Mouse (Mus musculus) lung, postnatal 25 days (tissue): ENCODE measurements around the gene Rcan1.

ENCODE experiments used
- DNase-seq: peaks from one replicate; pipeline ENCODE4 v3.0.0; 2022; ENCODE audit warnings: low spot score

The Rcan1 gene

DNA sequence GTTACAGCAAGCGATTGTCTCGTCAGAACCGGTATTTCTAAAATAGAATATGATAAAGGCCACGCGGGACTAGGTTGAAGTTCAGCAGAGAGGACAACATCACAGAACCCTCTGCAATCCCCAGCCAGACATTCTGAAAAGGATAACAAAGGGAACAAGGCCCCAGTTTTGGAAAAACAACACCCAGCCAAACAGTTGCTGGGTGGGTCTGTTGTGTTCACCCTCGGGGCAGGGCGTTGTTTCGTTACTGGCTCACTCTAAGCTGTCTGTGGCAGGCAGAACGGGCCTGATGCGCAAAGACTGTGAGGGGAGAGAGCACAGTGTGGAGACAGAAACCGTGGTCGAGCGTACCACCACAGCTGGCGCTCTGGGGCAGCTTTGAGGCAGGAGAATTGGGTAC, 2.2 kb downstream of the Rcan1 start:
- DNase-seq, result no peak

DNA sequence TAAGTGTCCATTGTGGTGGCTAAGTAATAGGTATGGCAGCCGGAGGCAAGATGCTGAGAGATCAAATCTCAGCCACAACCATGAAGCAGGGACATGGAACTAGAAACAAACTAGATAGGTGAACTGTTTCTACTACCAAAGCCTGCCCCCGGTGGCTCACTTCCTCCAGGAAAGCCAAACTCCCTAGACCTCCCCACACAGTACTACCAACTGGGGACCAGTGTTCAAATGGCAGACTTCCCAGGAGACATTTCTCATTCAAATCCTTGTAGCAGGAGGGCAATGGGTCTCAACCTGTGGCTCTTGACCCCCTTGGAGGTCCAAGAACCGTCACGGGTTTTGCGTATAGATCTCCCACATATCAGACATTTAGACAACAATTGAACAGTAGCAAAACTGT, 3.6 kb downstream of the Rcan1 start:
- DNase-seq, result no peak

DNA sequence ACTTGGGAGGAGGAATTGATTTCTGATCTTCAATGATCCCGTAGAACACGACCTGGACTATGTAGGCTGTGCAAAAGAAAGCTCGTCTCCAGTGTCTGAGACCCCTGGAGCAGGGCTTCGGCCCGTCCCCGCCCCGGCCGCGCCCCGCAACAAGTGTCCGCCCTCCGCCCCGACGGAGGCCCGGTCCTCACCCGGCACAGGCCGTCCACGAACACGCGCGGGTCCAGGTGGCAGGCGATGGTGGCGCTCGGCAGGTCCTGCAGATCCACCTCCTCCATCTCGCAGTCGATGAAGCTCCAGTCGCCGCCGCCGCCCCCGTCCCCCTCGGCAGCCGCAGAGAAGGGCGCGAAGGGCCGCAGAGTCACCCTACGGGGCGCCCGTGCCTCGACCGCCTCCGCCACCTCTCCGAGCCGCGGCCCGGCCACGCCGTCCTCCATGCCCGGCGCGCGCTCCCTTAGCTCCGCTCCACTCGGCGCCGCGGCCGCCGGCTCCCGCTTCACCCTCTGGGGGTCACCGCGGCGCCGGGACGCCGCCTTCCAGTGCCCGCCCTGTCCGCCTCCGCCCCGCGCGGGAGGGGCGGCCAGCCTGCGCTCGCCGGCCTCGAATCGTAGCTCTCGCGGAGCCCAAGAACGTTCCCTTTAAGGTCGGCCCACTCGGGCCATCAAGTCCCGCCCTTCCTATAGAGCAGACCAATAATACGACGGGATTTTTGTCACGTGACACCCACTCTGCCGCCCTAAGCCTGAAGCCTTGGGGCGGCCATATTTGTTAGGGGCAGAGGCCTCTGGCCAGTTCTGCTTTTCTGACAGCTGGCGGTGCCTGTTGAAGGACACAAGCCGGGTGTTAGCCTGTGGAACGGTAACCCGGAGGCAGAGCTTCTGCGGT, 4.8 kb downstream of the Rcan1 start:
- DNase-seq, result peak; percentile 99

DNA sequence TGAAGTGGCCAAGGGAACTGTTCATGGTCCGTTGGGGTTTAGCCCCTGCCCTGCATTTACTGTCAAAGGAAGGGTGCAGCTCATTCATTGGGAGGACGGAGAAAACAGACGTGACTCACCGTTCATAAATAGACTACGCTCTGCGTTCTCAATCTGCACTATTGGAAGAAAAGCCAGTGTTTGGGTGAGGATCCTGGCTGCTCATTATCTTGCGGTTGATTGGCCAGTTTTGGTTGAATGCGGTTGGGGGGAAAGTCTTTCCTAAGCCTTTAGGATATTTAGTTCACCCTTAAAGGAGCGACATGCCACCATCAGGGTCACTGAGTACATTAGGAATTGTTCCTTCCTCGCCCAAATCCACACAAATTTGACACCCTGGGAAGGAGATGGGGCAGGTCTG, 5.4 kb downstream of the Rcan1 start:
- DNase-seq, result no peak

DNA sequence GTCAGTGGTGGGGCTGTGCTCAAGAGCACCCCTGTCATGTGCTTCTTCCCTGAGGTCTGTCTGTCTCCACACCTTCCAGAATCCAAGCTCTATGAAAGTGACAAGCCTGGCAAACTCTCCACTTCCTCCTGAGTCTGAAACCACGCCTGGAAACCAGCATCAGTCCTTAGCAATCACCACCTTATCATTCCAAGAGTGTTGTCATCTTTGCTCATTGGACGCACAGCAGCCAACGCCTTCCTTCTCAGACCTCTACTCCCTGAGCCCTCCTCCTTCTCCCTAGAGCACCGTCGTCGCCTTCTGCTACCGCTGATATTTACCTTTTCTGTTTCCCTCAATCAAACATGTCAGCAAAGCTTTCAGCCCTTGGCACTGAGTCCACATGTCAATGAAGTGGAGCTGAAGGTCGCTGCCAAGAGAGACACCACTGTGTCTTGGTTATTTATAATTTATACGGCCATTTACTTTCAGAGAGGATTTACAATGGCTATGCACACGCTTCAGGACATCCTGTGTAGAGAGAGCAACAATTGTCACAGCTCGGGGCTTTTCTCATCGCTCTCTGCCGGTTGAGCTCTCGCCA, 6.2 kb downstream of the Rcan1 start:
- peak; percentile 32 for DNase-seq

DNA sequence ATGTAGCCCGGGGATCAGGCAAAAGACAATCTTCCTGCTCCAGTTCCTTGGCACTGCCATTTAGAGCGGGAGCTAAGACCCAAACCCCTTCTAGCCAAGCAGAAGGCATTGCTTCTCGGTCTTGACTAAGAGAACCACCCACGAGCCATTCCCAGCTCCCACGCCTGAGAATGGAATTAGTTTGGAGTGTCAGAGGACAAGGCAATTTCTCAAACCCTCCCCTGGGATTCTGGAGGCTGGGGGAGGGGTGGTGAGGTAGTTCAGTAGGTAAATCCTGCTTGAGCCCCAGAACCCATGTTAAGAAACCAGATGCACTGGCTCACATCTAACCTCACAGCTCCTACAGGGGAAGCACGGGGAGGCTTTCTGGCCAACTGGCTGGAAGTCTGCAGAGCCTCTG, 9.3 kb downstream of the Rcan1 start:
- no peak for DNase-seq

DNA sequence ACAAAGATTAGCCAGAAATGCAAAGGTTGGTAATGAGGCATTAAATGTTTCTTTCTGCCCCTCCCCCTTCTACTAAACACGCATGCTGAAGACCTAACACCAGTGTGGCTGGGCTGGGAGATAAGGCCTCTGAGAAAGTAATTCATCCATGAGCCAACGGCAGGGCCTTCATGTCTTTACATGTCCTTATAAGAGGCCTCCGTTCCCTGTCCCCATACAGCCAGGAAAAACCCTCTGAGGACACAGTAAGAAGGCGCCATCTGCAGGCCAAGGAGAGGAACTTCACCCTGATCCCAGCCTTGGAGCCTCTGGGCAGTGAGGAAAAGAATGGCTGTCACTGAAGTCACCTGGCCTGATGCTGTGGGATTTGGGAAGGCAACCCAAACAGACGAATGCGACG, 13.1 kb downstream of the Rcan1 start:
- peak; percentile 71 for DNase-seq

DNA sequence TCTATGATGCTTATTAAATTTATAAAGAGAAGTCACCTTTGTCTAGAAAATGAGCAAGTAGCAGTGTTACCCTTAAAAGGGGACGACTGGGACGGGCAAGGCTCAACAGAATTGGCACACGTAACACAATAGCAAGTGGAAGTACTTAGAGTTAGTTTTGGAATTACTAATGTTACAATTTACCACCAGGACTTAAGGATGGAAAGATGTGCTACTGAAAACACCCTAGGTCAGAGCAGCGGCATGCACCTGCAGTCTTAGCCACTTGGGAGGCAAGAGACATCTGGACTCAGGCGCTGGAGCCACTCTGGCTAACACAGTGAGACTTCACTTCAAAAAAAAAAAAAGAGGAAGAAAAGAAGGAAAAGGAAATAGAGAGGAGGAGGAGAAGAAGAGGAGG, 14.7 kb downstream of the Rcan1 start:
- DNase-seq, result no peak

DNA sequence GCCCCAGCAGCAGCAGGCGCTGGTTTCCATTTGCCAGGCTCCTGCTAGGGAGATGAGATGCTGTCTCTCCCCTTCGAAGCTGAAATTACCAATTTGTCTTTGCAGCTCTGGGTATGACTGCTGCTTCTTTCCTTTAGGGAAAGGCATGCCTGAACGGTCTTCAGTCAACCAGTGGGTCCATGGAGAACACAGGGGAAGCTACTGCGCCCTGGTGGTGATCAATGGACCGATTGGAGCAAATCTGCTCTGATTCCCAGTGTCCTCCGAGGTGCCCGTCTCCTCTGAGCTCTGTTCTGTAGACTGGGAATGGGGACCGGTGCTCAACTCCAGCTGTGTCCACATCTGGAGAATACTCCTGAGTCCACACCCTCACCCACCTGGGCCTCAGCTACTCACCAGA, 15.2 kb downstream of the Rcan1 start:
- DNase-seq, result no peak

DNA sequence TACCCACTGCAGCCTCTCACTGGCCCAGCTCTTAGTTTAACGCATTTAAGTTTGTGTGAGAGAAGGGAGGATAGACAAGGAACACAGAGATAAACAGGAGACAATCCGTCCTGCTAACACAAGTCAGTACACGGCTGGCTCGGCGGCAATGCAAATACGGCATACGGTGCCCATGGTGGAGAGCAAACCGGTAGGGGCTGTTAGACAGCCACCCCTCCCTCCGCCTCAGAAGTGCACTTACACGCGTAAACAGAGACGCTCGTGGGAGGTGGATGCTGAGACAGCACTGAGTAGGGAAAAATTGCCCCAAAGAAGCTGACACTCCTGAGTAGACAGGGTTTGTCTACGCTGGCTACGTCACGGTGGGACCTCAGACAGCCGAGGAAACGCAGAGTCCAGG, 16.2 kb downstream of the Rcan1 start:
- no peak for DNase-seq

DNA sequence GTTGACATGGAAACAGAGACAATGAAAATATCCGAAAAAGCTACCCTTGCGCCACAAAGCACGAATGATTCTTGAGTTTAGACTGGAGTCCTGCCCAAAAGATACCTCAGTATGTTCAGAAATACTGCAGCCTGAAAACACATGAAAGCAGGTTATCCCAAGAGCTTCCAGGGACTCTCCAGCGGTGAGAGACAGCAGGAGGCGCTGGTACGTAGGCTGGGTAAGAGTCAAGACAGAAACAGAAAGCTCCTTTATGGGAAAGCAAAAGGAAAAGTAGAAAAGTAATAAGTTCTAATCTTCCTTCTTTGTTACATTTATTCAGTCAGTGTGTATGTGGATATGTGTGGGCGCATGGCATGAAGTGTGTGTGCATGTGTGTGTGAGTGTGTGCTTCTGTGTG, 16.7 kb downstream of the Rcan1 start:
- no peak for DNase-seq

DNA sequence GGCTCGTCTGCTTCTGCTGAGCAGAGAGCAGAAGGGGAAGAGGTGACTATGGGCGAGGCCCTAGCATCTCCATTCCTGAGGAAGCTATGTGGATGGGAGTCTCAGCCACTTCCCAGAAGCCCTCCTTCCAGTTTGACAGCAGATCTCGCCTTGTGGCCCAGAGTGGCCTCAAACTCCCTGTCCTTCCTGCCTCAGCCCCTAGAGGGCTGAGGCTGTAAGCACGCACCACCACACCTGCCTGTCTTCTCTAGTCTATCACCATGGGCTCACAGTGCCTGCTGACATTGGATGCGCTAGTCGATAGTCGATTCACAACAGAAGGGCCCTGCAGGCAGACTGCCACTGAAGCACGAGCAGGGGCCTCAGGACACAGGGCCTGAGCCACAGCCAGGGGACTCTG, 18.1 kb downstream of the Rcan1 start:
- no peak for DNase-seq

DNA sequence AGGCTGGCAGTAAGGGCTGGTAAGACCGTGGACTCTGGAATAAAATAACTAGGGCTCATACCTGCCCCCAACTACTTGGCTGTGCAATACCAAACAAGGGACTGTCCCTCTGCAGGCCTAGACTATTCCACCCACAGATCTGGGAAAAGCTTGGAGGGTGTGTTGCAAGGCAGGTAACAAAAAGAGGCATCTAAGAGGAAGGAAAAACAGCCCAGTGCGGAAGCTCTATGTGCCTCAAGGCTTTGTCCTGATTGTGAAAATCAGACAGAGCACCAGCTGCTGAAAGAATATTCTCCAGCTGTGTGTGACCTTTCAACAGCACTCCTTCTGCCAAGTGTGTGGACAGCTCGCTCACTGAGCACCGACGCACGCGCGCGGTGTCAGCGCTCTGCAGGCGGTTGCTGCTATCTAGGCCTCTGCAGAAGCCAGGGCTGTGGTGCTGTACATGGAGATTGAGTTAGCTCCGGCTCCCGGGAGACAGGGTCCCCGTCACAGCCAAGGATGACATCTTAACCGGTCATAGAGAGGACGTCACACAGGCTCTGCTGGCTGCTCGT, 19.1 kb downstream of the Rcan1 start:
- peak; percentile 45 for DNase-seq

DNA sequence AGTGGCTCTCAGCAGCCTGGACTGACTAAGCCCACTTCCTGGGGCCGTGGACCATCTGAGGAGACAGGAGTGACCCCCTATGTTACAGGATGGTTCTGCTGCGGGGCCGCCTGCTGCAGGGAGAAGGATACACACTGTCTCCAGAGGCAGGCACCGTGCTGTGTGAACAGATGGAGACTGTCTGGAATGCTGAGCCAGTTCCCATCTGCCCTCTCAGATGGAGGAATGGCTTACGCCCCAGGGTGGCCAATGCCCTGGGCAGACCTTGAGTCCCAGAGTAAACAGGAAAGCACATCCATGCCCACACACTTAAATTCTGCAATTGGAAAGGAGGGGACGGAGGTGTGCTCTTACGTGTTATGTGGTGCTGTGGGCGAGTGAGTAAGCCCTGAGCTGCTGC, 20.3 kb downstream of the Rcan1 start:
- no peak for DNase-seq

DNA sequence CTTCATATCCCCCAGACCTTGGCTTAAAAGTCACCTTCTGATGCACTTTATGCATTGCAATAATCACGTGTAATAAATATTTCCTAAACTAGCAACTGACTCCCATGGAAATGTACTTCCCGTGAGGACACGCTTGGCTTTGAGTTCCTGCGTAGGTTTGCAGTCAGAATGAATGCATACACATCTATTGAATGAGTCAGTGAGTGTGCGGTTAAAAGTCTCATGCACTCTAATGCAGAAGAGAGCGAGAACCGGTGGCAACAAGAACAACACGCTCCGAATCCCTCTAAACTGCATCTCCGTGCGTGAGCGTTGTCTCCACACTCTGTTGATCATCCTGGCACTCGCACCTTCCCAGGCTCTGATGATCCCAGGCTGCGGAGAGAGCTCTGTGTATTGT, 21.6 kb downstream of the Rcan1 start:
- no peak for DNase-seq

DNA sequence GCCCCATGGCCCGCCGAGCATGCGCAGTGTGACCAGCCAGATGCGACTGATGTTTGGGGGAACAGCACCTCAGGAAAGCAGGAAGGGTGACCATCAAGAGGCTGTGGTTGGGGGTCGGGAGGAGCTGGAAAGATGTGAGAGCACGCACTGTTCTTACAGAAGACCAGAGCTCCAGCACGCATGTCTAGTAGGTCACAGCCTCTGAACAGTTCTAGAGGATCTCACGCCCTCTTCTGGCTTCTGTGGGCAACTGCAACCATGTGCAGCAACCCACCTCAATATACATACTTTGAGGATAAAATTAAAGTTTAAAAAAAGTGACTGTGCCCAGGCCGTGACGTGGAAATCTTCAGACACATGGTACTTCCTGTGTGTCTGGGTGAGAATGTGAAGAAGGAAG, 25.3 kb downstream of the Rcan1 start:
- DNase-seq, result no peak

DNA sequence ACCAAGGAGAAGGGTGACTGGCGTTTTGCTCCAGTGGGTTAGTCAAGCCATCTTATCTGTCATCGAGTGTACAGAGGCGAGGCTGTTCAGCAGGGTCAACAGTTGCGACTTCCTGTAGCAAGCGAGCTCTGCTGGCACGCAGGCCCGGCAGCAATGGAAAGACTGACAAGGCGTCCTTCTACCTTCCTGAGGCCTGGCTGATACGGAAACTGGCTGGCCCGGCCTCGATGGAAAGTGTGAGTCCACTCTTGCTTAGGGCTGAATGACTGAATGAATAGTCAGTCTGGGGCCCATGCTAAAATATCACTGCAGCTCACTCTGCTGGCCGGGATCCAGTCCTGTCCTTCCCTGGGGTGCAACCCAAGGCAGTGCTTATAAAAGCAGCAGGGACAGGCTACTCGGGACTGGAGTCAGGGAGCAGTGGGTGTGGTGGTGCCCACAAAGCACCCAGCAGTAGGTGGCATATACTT, 27.0 kb downstream of the Rcan1 start:
- peak; percentile 84 for DNase-seq

DNA sequence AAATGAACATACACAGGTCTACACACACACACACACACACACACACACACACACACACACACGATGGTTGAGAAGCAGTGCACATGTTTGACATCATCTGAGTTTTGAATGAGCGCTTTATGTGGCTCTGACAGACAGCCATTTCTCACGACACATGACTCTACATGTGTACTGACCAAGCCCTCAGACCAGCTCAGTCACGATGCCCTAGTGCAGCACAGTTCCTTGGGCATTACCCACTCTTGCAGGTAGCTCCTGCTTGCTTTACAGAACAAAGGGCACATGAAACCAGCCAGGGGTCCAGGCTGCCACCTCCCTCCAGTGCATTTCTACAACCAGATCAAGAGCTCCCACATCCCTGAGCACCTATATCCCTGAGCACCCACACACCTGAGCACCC, 27.7 kb downstream of the Rcan1 start:
- no peak for DNase-seq

DNA sequence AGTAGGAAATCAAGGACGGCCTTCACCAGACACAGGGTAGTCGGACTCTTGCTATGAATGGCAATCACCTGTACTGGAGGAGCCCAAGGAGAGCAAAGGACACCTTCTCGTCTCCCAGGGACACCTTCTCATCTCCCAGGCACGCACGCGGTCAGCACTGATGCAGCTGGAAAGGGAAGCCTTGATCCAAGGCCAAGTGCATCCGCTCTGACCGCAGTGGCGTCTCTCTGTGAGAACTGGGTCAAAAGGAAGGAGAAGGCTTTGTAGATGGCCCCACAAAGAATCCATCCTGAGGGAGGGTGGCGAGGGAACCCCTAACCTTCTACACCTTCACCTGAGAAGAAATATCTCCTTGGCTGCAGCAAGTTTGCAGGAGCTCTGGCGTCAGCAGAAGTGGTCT, 28.5 kb downstream of the Rcan1 start:
- DNase-seq, result no peak

DNA sequence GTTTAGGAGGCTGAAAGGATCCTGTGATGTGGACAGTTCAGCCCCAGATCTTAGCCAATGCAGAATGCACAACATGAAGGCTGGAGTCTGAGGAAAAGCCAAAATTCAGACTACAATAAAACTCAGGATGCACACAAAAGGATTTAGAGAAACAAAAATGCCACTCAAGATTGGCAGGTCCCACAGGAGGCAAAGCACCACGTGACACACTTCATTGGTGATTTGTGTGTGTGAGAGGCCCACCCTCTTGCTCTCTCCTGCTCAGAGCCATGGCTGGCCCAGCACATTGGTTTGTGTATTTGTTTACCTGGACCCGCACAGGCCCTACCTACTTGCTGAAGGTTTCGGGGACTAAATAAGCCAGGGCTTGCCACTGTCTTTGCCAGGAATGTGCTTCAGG, 29.5 kb downstream of the Rcan1 start:
- no peak for DNase-seq

DNA sequence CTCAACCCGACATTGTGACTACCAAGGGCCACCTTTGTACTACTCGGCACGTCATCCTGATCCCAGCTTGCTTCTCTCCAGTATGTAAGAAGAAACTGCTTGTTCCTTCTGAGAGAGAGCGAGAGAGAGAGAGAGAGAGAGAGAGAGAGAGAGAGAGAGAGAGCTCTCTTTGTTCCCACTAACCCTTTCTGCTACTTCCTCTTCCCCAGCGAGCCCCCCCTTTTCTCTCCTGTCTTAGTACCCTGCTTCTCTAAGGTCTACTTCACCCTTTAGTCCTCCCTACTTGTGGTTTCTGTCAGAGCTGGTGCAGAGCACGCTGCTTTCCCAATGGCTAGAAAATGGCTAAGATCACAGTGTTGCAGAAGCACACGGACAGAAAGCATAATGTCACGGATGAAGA, 30.4 kb downstream of the Rcan1 start:
- DNase-seq, result no peak

DNA sequence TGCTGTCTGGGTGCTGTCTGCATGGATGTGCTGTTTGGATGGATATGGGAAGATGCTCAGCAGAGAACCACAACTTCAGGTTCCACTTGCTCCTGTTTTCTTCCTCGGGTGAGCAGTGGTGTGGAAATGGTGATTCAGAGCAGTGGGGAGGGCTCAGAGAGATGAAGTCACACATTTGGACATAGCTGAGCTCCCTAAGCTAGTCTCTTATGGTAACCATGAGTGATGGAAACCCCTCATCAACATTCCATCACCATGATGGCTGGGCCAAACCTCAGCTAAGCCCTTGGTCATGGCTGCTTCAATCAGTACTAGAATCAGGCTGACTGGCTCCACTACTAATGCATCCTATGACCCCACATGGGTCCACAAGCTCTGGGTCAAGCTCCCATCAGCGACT, 30.9 kb downstream of the Rcan1 start:
- DNase-seq, result no peak

DNA sequence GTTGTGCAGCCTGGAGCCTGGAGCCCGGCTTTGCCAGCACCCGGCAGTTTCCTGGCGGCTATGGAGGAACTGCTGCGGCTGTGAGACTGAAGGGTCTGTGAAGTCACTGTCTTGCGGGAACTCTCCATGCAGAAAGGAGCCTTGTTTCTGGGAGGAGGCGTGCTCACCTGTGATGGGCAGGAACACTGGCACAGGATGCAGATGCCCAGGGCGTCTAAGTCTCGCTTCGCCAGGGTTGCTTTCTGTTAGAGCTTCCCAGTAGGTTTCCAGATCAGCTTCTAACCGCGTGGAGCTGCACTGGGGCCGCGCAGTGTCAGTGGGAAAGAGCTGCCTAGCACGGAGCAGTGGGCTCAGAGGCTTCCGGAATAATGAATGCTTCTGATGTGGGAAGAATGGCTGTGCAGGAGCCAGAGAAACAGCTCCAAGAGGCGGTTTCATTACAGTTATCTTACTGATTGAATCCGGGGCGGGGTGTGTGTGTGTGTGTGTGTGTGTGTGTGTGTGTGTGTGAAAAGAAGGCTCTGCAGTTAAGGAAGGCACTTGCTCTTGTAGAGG, 35.2 kb downstream of the Rcan1 start:
- no peak for DNase-seq
